Mouse (Mus musculus): ENCODE data around the gene Arl6ip6.

The Arl6ip6 gene

DNA sequence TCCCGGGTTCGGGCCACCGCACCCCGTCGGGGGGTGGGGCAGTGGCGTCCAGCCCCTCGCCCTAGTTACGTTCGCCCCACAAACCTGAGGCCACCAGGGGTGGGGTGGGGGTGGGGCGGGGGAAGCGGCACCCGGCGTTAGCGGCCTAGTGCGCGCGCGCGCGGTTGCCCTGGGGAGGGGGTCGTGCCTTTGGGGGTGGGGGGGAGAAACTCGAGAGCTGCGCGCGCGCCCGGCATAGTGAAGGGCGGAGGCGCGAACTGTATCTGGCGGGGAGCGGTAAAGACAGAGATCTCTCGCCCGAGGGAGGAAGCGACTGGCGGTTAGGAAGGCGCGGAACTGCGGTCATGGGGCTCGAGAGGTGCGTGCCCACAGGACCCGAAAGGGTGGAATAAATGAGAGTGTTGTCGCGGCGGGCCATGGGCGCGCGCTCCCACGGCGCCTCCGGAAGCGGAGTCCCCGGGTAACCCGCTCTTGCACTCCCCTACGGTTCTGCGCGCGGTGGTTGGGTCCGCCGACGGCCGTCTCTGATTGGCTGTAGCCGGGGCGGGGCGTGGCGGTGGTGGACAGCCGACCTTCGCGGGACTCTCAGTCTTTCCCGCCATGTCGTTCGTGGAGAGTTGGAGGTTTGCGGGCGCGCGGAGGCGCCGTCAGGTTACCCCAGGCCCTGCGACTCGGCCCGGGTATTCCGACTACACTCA lies at the start of gene Arl6ip6:
Arl6ip6 (plus strand) TSS at position 204 of the 698 bp plus-strand sequence.
- DNase-seq (ENCODE audit: inconsistent ontology term), result peak; percentile 98

DNA sequence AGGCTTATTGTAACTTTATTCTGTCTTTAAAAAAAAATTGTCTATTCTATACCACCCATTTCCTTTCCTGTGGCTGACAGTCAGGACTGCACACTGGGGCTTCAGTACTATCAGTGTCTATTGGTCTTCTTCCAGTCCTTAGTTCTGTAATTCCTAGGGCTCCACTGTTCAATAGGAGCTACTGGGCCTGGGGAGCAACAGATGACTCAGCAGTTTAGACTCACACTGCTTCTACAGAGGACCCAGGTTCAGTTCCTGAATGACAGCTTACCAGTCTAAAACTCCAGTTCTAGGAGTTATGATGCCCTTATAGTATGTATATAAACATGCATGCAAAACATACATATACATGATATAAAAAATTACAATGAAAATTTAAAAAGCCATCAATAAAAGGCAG lies 44.7 kb upstream of the Arl6ip6 start:
- no peak for DNase-seq (ENCODE audit: inconsistent ontology term)

DNA sequence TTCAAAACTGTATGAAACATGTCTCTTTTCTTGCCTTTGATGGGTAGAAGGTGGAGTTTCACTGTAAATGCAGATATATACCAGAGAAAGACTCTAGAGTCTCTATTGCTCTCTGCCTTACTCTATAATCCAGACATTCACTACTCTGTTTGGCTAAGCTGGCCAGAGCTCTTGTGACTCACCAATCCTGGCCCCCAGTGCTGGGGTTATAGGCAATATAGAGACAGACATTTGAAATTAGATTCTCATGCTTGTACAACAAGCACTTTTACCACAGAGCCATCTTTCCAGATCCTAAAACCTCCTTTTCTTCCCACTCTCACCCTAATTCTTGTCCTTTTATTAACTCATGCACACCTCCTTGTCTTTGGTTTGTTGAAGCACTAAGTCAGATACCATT lies 17.6 kb upstream of the Arl6ip6 start:
- no peak for DNase-seq (ENCODE audit: inconsistent ontology term)

DNA sequence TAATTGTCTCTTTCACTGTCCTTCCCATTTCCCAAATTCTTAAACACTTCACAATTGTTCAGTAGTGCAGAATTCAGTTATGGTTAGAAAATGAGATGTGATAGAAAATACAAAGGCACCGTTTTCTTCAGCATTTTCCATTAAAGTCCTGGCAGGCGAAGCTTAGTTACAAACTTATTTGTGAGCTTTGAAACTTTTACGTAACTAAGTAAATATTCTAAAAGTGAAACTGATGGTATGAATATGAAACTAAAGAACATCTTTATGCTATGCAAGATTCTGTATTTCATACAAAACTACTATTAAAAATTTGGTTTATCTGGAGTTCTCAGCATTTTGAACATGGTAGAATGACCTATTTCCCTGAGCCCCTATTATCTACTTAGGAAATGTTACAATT lies 12.6 kb upstream of the Arl6ip6 start:
- peak; percentile 55 for DNase-seq (ENCODE audit: inconsistent ontology term)

DNA sequence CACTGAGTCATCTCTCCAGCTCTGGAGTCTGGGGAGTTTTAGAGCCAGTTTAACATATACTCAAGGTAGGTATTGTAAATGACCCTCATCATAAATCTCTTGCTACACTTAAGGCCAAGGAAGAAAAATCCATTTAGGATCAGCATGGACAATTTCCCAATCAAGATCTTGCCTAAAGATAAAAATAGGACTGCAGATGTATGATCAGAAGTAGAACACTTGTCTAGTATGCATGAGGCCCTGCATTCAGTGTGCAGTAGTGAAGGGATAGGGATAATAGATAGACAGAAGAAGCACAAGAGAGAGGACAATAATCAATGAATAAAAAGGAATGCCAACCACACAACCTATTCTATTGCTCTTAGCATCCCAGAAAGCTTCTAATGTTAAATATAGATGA lies 11.7 kb upstream of the Arl6ip6 start:
- no peak for DNase-seq (ENCODE audit: inconsistent ontology term)

DNA sequence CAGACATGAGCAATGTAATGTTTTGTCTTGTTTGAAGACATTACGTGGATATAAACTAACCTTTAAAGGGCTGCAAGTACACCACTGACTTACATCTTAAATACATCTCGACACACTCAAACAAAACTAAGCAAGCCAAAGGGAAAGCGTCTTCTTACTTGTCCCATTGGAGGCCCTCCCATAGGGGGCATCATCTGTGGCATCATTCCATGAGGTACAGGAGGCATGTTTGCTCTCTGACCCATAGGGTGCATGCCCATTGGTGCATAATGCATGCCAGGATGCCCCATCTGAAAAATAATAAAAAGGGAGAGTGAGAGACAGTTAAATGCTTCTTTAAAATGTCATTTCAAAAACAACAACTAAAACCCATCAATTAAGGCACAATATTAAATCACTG lies 1.7 kb upstream of the Arl6ip6 start:
- DNase-seq (ENCODE audit: inconsistent ontology term), result no peak

DNA sequence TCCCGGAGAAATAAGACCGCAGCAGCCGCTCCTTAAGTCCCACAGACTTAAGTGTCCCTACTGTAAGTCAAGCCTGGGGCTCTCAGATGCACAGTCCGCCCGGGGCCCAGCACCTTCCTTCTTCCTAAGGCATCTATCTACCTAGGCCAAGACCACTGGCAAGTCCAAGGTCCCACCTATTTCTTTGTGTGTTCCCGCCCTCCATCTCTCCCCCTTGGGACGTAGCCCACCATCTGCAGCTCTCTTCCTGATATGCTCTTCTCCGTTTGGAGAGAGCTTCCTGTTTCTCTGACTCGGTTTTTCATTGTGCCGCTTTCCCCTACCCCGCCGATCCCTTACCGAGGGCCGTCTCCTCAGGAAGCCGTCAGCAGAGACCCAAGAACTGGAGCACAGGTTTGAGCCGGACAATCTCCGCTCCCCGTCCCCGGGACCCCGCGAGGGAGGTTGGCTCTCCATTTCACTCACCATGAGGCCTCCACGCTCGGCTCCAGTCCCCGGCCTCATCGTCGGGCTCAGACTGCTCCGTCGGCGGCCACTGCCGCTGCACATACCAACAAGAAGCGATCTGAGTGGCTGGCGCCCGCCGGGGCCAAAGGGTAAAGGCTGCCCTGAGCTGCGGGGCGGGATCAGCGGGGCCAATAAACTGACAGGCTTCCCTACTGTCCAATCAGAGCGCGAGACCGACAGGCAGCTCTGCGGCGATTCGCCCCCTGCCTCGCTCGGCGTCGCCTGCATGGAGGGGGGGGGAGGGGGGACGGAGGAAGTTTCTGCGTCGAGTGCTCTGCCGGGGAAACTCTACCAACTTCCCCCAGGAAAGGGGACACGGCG lies 628 bp upstream of the Arl6ip6 start, which contains the start of gene Prpf40a:
Prpf40a (minus strand) TSS at position 601 of the 828 bp plus-strand sequence.
- DNase-seq (ENCODE audit: inconsistent ontology term), result peak; percentile 99

DNA sequence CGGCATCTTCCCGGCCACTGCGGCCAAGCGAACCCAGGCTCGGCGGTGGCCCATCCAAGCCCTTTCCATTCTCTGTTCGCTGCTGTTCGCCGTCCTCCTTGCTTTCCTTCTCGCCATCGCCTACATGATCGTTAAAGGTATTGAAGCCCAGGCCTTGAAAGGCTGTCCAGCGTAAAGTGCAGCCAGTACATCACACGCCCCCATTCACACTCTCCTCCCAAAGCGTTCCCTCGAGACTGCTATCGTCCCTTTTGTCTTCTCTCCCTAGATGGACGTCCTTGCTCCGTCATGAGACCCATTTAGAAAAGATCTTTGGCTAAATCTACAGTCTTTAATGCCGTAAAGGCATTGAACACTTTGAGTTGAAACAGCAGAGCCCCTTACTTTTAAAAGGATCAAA lies 860 bp downstream of the Arl6ip6 start:
- DNase-seq (ENCODE audit: inconsistent ontology term), result no peak

DNA sequence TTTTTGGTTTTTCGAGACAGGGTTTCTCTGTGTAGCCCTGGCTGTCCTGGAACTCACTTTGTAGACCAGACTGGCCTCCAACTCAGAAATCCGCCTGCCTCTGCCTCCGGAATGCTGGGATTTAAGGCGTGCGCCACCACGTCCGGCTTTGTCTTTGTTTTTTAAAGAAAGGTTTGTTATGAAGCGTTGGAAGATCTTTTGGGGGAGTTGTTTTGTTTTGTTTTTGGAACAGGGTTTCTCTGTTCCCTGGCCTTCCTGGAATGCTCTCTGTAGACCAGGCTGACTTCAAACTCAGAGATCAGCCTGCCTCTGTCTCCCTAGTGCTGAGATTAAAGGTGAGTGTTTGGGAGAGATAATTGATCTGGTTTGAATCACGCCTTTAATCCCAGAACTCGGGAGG lies 4.9 kb downstream of the Arl6ip6 start:
- no peak for DNase-seq (ENCODE audit: inconsistent ontology term)

DNA sequence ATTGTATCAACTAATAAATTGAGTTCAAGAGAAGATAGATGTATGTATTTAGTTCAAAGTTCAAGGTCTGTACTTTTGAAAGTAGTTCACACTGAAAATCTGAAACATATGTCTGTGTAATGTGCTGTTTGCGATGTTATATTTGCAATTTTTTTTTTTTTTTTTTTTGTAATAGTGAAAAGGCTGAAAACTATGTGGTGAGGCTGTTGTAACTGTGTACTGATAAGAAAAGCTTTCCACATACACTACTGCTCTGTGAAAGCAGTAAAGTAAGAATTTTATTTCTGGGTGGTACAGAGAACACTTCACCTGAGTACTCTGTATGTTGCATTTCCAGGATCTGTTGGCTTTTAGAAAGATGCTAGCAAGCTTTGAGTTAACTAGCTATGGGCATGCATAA lies 7.7 kb downstream of the Arl6ip6 start:
- DNase-seq (ENCODE audit: inconsistent ontology term), result no peak

DNA sequence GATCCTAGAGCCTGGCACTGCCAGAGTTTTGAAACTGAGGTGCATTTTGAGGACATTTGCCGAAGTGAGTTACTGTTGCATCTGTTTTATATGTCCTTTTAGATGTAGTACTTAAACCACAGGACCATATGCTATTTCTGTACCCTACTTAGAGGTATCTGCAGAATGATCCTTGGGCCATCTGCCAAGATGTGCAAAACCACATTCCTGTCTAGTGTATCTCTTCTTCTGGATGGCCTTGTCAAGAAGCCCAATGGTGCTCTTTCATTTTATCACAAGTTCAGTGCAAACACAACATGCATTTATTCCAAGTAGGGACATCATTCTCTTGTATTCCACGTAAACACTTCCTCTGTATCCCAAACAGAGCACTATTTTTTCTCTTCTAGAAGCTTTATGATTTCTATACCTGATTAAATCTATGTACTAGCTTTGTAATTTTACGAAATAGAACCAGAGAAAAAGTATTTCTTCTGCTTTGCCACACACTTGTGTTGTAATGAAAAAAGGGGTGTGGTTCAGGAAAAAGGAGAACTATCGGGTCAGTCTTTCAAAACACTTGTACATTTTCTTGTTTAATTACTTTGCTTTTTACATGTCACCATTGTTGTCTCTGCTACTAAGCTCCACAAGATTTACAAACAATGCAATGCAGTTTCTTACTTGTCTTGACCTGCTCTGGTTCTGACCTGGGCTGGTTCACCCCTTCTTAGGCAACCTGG lies 8.8 kb downstream of the Arl6ip6 start:
- DNase-seq (ENCODE audit: inconsistent ontology term), result no peak

DNA sequence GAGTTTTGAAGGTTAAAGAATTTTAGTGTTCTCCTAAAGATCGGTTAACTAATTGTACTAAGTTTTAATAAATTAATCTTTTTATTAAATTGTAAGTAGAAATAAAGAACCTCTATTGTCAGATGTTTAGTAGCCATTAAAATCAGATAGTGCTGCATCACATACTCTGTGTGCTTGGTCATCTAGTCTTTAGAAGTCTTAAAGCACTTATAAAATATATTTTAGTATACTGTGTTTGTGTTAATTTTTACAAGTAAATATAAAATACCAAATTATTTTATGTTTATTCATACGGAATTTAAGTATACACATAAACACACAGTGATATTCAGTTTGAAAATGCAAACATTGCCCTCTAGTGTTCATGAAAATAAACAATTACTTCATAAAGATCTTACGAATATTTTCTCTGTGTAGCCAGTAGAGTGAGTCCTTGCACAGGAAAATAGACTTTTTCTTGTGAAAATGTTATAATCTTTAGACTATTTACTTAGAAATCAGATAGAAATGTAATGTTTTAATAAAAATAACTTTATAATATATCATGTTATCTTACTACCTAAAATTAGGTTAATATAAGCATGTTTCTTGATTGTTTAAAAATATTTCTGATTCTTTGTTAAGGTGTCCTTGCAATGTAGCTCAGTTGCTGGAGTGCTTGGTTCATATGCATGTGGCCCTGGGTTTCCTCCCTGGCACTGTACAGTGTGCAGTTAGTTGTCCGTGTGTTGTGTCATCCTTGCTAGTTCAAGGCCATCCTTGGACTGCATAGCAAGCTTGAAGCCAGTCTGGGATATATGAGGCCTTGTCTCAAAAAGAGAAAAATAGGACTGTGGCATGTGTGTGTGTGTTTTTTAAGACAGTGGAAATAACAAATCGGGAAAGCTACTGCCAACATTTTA lies 13.1 kb downstream of the Arl6ip6 start:
- peak; percentile 38 for DNase-seq (ENCODE audit: inconsistent ontology term)

DNA sequence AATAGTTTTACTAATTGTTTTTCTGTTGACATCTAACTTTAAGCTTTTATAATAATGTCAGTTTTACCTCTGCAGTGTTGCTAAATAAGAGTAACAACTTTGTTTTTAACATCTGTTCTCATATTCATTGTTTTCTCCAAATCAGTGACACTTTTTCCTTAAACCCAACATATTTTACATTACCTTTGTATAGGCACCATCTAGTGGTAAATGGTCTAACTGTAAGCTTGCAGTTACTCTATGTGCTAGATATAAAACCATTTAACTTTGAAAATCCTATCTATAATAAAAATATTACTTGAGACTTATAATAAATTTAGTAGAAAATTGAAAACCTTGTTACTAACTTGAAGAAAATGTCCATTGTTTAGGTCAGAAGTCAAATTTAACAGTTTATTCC lies 15.2 kb downstream of the Arl6ip6 start:
- no peak for DNase-seq (ENCODE audit: inconsistent ontology term)

DNA sequence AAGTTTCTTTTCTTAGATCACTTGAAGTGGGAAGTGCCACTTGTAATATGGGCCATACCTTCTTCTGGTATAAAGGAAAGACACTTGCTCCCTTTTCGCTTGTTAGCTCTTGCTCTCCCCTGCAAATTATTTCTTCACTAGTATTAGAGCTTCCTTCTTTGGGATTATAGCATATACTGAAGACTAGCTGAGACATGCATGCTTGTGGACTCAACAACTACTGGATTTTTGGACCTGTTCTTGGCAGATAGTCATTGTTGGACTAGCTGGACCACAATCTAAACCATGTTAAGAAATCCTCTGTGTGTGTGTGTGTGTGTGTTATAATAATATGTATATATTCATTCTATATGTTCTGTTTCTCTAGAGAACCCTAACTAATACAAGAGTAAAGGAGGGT lies 22.0 kb downstream of the Arl6ip6 start:
- DNase-seq (ENCODE audit: inconsistent ontology term), result no peak

DNA sequence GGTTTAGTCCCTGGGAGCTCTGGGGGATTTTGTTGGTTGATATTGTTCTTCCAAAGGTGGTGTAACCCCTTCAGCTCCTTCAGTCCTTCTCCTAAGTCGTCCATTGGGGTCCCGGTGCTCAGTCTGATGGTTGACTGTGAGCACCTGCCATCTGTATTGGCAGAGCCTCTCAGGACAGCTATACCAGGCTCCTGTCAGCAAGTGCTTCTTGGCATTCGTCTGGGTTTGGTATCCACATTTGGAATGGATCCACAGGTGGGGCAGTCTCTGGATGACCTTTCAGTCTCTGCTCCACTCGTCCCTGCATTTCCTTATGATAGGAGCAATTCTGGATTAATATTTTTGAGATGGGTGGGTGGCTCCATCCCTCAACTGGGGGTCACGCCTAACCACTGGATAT lies 30.7 kb downstream of the Arl6ip6 start:
- no peak for DNase-seq (ENCODE audit: inconsistent ontology term)

DNA sequence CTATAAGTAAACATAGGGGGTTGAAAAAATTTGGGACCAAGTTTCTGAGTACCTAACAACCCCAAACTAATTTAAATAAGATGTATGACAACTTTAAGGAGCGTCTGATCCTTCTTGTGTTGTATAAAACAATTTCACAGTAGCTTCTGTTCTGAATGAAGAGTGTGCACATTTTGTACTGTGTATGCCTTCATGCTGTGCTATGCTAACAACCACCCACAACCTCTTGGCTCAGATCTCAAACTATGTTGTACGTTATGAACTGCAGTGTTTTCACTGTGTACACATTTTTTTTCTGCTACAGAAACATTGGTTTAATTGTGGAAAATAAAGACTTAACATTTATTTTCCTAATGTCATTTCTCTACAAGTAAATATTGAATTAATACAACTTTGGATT lies 65.5 kb downstream of the Arl6ip6 start:
- no peak for DNase-seq (ENCODE audit: inconsistent ontology term)

All from Muller cell, postnatal 12 days (primary cell).